Mouse (Mus musculus) cerebellum, adult 11-12 months (tissue): ENCODE results near the gene Mageb16.

Source experiments
- DNase-seq: peaks from one replicate; pipeline ENCODE4 v3.0.0; 2022

Gene Mageb16

DNA sequence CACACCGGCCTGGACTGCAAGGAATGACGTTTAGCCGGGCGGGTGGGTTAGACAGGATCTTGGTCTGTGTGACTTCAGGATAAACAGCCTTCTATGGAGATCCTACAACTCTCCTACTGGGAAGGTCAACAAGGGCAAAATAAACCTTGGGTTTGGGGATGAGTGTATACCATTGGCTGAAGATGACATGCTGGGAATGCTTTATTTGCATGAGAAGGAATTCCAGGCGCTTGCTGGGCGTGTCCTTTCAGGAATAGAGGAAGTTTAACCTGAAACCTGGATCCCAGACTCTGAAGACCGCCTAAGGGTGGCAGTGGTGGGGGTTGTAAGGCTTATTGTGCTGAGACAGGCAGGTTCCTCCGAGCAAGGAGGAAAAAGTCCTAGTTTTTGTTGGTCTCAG, at the start of gene Mageb16:
Gene Mageb16, minus strand, starts transcription at position 25 of the 400 bp plus-strand sequence.
- DNase-seq, result no peak

- no peak for DNase-seq
Measured at GRCm38 (mm10) chrX:79651091-79651490, 20.1 kb downstream of the Mageb16 start.

DNA sequence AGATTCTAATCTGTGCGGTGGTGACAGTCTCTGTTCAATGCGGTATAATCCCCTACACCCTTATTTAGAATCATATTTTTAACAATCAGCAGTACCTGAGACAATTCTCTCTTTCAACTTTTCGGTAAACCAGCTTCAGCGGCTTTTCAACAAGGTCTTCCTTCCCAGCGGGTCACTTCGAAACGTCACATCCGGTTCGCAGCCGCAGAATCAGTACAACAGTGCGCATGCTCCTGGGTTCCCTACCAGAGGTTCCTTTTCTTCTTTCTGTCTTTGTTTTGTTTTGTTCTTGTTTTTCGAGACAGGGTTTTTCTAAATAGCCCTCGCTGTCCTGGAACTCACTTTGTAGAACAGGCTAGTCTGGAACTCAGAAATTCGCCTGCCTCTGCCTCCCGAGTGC, 35.8 kb downstream of the Mageb16 start:
- DNase-seq, result no peak

DNA sequence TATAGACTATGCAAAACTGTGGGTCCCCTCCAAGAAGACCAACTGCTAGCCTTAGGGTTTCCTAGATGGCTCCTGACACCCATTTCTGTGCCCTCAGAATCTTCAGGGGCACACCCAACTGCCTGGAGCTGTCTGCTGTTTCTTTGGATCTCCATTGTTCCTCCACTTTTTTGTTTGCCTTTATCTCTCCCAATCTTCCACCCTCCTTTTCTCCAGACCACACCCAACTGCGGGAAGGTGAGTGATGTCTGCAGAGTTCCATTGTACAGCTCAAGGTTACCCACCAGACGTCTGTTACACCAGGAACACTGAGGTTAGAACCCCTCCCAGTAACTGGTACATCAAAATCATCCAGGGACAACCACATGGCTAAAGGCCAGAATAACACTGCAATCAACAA, 64.8 kb downstream of the Mageb16 start:
- no peak for DNase-seq
